In genomic region chr11:24972359-24972758, GRCm38 (mm10) we compare ENCODE assay signal across 24 mouse cellular contexts.
"Had no signal": no experiment of that assay in that cellular context is flagged by ENCODE, and none has a peak within 500 bp of the region (broad histone marks: within the 10 kb centered on the region; RNA-seq: fewer than 3 reads in every experiment).

No protein-coding gene starts in this region.

- DNase-seq: forebrain, postnatal 0 days; gastrocnemius, adult 2 months; gastrocnemius, postnatal 10 days; gastrocnemius, postnatal 25 days; heart, adult 2 months; heart, postnatal 14 days; heart, postnatal 36 days; kidney, adult 11 months; kidney, adult 2 months; kidney, adult 9 months; kidney, postnatal 14 days; kidney, postnatal 36 days had no signal

- H3K27ac ChIP-seq: gastrocnemius, adult 2 months; heart, adult 2 months; heart, embryonic 10.5 days; hindbrain, embryonic 13.5 days; hindbrain, embryonic 15.5 days; hindbrain, postnatal 0 days; kidney, embryonic 15.5 days; kidney, postnatal 0 days; left cerebral cortex, adult 2 months; limb, embryonic 15.5 days; liver, embryonic 12.5 days; liver, embryonic 14.5 days had no signal

- H3K4me1 ChIP-seq: heart, embryonic 10.5 days; heart, embryonic 12.5 days; hindbrain, embryonic 13.5 days; hindbrain, embryonic 15.5 days; kidney, embryonic 15.5 days; limb, embryonic 15.5 days; liver, embryonic 12.5 days had no signal

- H3K9ac ChIP-seq: forebrain, postnatal 0 days; heart, embryonic 12.5 days; hindbrain, embryonic 13.5 days; hindbrain, embryonic 15.5 days; kidney, embryonic 15.5 days; limb, embryonic 15.5 days; liver, embryonic 12.5 days; liver, embryonic 14.5 days had no signal

- H3K27me3 ChIP-seq: heart, embryonic 12.5 days; hindbrain, embryonic 13.5 days; hindbrain, embryonic 15.5 days; kidney, embryonic 15.5 days; limb, embryonic 15.5 days; liver, embryonic 12.5 days had no signal

- ATAC-seq: forebrain, postnatal 0 days; hindbrain, postnatal 0 days; intestine, embryonic 16.5 days; liver, embryonic 12.5 days had no signal

- H3K4me3 ChIP-seq: gastrocnemius, adult 2 months; heart, adult 2 months; heart, embryonic 10.5 days; heart, embryonic 12.5 days; hindbrain, embryonic 13.5 days; hindbrain, embryonic 15.5 days; kidney, embryonic 15.5 days; left cerebral cortex, adult 2 months; limb, embryonic 15.5 days; liver, embryonic 12.5 days had no signal

- H3K4me2 ChIP-seq: heart, embryonic 12.5 days; hindbrain, embryonic 13.5 days; hindbrain, embryonic 15.5 days; kidney, embryonic 15.5 days; limb, embryonic 15.5 days; liver, embryonic 12.5 days had no signal

- H3K9me3 ChIP-seq: heart, embryonic 10.5 days; heart, embryonic 12.5 days; hindbrain, embryonic 13.5 days; hindbrain, embryonic 15.5 days; kidney, embryonic 15.5 days; limb, embryonic 15.5 days; liver, embryonic 12.5 days had no signal

- H3K36me3 ChIP-seq: heart, embryonic 10.5 days; heart, embryonic 12.5 days; hindbrain, embryonic 13.5 days; hindbrain, embryonic 15.5 days; kidney, embryonic 15.5 days; limb, embryonic 15.5 days; liver, embryonic 12.5 days had no signal
